Mouse (Mus musculus): Measurements from ENCODE around the gene Gm17349.
A peak's percentile ranks its signal among the peaks of the same experiment; 100 is the strongest.
"Not testable (repeated sequence)": the region's sequence is repeated elsewhere in the genome, so short reads cannot be mapped to it uniquely, and the experiment has no call there.

Gm17349 gene

GRCm38 (mm10) chr15:99705440-99706048, at the start of gene Gm17349:
Gene Gm17349 (minus strand): TSS chr15:99705490.
- DNase-seq (ENCODE audit: inconsistent ontology term), result peak; percentile 60

DNA sequence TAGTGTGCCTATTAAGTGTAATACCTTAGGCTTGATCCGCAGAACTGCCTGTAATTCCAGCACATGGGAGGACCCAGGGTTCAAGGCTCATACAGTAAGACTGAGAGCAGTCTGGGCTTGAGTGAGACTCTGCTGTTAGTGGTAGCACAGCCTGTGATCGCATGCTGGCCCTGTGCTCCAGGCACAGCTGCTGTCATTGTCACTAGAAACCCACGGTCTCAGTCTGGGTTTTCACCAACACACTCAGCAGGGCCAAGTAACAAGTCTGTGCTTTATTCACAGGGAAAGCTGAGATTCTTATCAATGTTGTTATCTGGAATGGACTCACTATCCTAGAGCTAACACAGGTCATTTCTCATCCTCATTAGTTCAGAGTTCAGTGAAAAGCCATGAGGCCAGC, 48.9 kb upstream of the Gm17349 start:
- peak; percentile 2 for DNase-seq (ENCODE audit: inconsistent ontology term)

DNA sequence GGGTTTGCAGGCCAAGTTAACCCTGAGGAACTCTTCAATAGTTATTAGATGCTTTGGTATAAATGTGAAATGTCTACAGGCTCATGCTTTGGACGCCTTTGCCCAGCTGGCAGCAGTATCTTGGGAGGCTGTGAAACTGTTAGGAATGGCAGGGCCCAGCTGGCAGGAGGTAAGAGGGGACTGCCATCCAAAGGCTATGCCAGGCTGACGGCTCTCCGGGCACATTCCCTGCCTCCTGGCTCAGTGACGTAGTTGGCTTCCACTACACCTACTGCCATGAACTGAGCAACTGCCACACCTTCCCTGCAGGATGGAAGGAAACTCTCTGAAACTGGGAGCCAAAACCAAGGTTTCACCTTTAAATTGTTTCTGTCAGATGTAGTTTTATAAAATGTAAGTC, 34.9 kb upstream of the Gm17349 start:
- no peak for DNase-seq (ENCODE audit: inconsistent ontology term)

- no peak for DNase-seq (ENCODE audit: inconsistent ontology term)
Measured at GRCm38 (mm10) chr15:99736675-99737074, 31.4 kb upstream of the Gm17349 start.

DNA sequence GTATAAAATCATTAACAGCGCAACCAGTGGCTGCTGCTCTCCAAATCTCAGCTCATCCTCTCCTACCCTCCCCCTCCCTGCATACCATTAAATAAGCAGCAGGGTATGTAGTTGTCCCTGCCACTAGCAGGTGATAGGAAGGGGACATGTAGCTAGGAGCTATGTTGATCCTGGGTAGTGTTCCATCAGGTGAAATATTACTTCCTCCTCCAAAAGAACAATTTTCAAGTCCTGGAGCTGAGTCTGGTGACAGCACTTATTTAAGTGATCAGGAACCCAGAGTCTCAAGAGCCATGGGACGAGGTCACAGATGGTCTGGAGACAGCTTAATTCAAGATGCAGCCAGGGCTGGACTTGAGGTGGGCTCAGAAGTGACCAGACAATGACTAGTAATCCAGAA, 30.3 kb upstream of the Gm17349 start:
- DNase-seq (ENCODE audit: inconsistent ontology term), result no peak

DNA sequence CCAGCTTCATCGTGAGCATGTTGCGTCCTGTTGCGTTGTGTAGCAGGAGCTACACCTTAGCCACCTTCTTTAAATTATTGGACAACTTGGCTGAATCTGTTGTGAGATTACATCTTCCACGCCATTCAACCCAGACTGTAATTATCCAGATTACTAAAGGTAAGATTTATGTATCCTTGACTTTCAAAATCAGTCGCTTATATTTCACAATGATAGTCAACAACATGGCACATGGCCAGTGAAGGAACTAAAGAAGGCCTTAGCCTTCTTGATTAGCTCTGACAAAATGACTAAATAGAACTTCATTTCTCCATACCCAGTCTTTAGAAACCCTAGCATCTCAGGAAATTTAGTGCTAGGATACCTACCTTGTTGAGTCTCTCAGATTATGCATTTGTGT, 27.9 kb upstream of the Gm17349 start:
- DNase-seq (ENCODE audit: inconsistent ontology term), result no peak

GRCm38 (mm10) chr15:99731678-99732077, 26.4 kb upstream of the Gm17349 start:
- DNase-seq (ENCODE audit: inconsistent ontology term), result no peak

DNA sequence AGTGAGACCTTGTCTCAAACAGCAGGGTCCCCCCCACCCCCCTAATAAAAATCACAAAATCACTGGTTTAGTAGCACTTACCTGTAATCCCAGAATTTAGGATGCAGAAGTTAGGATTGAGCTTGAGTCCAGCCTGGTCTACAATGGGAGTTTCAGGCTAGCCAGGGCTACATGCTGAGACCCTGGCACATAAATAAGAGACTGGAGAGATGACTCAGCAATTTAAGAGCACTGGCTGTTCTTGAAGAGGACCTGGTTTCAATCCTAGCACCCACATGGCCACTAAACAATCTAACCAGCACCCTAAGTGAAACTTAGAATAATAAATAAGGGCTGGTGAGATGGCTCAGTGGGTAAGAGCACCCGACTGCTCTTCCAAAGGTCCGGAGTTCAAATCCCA, 25.9 kb upstream of the Gm17349 start:
- DNase-seq (ENCODE audit: inconsistent ontology term), result no peak

- DNase-seq (ENCODE audit: inconsistent ontology term), result no peak
Measured at GRCm38 (mm10) chr15:99729056-99729783, 23.9 kb upstream of the Gm17349 start.

DNA sequence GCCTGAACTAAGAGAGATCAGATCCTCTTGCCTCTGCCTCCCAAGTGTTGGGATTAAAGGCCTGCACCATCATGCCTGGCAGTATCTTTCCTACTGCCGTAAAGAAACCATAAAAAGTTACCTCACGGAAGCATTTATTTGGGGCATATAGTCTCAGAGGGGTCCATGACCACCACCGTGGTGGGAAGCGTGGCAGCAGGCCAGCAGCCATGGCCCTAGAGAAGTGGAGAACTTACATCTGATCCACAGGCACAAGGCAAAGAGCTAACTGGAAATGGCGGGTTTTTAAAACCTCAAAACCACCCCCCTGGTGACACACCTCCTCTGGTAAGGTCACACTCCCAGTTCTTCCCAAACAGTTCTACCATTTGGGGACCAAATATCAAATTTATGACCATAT, 22.9 kb upstream of the Gm17349 start:
- no peak for DNase-seq (ENCODE audit: inconsistent ontology term)

GRCm38 (mm10) chr15:99727525-99727924, 22.2 kb upstream of the Gm17349 start:
- no peak for DNase-seq (ENCODE audit: inconsistent ontology term)

GRCm38 (mm10) chr15:99727039-99727438, 21.7 kb upstream of the Gm17349 start:
- DNase-seq (ENCODE audit: inconsistent ontology term), result not testable (repeated sequence)

DNA sequence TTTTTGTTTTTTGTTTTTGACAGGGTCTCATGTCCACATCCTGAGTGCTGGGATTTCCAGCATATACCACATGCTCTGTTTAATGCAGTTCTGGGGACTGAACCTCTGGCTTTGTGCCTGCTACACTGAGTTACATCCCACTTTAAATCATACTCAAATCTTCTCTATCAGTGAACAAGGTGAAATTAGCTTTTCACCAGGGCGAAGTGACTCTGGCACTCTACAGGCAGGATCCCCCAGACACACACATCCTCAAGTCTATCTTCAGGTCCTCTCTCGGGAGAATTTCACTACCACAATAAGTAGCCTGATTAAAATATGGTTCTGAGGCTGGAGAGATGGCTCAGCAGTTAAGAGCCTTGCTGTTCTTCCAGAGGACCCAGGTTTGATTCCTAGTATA, 21.3 kb upstream of the Gm17349 start:
- no peak for DNase-seq (ENCODE audit: inconsistent ontology term)

DNA sequence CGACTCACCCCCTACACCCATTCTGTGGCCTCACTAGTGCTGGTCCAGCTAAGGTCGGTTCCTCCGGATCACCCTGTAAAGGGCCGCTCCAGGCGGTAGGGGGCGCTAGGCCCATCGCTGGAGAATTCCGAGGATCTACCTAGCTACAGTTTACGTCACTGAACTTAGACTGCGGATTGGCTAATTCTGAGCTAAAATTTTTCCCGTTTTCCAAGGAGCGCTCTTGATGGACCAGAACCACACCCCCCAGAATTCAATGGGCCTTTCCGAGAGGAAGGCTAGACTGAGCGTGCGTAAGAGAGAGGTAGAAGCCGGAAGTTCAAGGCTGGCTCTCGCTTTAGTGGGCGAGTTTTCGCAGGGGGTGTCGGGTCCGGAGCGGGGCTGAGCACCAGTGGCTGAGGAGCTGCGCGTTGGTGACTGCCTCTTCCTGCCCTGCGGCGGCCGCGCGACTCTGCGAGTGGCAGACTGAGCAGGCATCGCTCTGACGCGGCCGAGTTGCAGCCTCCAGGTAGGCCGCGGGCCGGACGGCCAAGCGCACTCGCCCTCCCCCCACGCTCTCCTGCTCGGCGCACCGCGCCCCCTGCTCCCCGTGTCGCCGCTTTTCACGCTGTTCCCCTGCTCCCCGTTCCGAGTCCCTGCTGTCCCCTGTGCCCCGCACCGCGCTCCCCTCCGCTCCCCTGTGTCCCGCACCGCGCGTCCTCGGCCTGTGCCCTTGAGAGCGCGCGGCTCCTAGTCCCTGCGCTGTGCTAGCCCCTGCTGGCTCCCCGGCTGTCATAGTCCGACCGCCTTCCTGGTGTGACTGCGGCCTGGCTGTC, 20.3 kb upstream of the Gm17349 start, which contains the start of gene Cox14:
Gene Cox14 (plus strand): TSS at position 278 of the 815 bp plus-strand sequence.
- peak; percentile 98 for DNase-seq (ENCODE audit: inconsistent ontology term)

DNA sequence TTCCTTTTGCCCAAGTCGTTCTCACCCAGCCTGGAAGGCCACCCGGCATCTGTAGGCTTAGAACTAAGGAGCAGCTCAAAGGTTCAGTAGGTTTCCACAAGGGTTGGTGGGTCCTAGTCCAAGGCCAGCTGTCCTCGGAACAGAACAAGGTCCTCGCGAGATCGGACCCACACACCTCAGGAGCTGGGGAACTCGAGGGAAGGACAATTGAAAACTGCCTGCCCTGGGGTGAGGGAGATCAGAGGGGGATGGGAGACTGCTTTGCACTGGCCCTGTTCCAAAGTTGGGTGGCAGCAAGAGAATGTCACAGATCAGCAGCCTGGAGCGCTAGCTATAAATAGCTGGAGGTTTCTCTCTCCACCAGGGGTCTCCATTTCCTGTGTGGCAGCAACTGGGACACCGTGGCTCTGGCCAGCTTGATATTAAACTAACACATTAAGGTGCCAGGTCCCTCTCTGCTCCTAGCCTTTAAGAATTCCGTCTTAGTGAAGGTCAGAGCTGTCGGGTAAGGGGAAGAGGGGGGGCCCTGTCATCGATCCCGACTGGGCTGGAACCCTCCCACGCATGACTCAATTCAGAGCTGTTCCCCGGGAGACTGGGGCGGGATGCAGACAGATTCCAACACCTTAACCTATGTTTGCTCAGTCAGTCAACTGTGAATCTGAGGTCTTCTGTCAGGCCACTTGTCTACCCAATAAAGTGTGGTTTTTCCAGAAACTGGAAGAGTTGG, 19.2 kb upstream of the Gm17349 start:
- peak; percentile 81 for DNase-seq (ENCODE audit: inconsistent ontology term)

- DNase-seq (ENCODE audit: inconsistent ontology term), result peak; percentile 80
Measured at GRCm38 (mm10) chr15:99723515-99724291, 18.4 kb upstream of the Gm17349 start.

DNA sequence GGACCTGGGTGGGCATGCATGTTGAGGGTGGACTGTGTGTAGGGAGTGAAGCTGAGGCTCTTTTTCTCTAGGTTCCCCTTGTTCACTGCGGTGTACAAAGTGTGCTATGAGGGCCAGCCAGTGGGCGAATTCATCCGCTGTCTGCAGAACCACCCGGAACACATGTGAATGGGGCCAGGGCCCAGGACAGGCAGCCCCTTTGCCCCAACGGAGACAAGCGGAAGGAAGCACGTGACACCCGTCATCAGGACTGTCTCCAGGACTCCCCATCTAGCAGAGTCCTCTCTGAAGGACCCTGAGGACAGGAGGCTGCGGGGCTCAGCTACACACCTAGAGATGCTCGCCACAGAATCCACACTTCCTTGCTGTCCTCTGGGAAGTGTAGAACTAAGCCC, 17.8 kb upstream of the Gm17349 start:
- DNase-seq (ENCODE audit: inconsistent ontology term), result no peak

- DNase-seq (ENCODE audit: inconsistent ontology term), result no peak
Measured at GRCm38 (mm10) chr15:99721921-99722743, 16.8 kb upstream of the Gm17349 start.

GRCm38 (mm10) chr15:99719865-99720264, 14.6 kb upstream of the Gm17349 start:
- DNase-seq (ENCODE audit: inconsistent ontology term), result no peak

- DNase-seq (ENCODE audit: inconsistent ontology term), result no peak
Measured at GRCm38 (mm10) chr15:99718461-99719021, 13.3 kb upstream of the Gm17349 start.
